Mouse (Mus musculus): ENCODE measurements around the gene Syngr1.

The Syngr1 gene

DNA sequence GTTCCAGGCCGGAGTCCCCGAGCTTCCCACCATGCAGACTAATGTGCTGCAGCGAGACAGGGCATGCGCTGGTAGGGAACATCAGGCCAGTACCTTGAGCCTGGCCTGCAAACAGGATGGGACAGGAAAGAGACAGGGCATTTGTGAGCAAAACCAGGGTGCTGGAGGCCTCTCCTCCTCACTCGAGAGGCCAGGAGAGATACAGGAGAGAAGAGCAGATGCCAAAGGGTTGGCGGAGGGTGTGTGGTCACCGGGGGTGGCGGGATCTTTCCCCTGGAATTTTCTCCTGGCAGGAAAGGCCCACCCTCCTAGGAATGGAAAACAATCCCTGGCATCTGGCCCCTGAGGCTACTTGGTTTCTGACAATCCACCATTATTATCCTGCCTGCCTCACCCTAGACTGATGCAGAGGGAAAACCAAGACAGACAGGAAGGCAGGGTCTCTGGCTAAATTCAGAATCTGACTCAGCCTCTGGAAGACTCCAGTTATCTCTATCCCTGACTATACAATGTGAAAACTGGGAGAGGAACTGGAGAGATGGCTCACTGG lies 21.0 kb upstream of the Syngr1 start:
- no peak for DNase-seq (ENCODE audit: low read depth, low spot score)

DNA sequence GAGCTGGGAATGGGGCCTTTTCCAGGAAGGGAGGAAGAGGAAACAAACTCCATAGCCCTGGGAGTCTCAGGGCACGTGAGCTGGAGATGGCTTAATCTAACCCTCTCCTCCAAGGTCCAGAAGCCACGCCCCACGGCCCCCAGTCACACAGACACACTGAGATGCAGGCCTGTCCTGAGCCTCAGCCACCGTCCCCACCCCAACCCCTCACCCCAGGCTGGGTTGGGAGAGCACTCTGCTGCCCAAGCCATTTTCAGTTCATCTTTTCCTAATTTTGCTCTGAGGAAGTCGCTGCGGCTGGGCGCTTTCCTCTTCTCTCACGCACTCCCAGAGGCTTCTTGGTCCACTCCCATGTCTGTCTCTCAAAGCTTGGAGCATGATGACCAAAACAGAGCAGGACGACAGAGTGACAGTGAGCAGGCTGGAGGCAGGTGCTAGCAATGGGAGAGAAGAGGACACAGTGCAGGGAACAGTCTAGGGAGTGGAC lies 19.1 kb upstream of the Syngr1 start:
- no peak for DNase-seq (ENCODE audit: low read depth, low spot score)

DNA sequence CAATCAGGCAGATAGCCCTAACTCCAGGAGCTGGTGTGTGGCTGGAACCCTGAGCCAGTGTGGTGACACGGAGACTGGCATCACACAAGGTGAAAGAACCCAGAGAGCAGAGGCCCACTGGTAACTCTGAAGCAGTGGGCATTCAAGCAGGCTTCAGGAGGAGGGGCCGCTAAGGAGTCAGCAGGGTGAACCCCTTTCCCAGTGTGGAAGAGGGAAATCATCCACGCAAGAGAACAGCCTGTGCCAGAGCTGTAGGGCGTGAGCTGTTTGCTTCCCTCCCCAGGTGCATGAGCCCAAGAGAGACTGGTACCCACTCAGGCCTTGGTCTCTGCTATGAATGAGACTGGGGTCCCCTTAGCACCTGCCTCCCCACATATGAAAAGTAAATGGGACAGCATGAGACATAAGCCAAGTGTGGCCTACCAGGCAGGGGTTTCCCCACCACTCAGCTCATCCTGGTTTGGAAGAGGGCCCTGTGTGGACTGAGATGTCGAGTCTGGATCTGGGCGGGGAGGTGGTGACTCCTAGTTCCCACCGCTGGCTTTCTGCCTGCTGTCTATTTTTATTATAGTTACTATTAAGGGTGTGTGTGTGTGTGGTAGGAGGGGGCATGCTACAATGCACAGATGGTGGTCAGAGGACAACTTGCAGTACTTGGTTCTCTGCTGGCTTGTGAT lies 18.4 kb upstream of the Syngr1 start:
- no peak for DNase-seq (ENCODE audit: low read depth, low spot score)

DNA sequence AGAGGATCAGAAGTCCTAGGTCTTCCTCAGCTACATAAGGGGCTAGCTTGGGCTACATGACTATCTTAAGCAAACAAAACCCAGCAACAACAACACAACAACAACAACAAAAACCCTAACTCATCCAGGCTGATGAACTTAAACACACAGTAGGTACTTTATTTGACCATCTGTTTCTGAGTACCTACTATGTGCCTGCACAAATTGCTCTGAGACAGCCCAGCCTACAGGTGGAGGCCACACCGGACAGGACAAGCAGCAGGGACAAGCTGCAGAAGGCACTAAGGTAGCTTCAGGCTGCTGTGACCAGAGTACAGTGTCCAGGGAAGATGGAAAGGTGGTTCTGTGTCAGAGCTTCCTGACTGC lies 17.9 kb upstream of the Syngr1 start:
- DNase-seq (ENCODE audit: low read depth, low spot score): no peak

DNA sequence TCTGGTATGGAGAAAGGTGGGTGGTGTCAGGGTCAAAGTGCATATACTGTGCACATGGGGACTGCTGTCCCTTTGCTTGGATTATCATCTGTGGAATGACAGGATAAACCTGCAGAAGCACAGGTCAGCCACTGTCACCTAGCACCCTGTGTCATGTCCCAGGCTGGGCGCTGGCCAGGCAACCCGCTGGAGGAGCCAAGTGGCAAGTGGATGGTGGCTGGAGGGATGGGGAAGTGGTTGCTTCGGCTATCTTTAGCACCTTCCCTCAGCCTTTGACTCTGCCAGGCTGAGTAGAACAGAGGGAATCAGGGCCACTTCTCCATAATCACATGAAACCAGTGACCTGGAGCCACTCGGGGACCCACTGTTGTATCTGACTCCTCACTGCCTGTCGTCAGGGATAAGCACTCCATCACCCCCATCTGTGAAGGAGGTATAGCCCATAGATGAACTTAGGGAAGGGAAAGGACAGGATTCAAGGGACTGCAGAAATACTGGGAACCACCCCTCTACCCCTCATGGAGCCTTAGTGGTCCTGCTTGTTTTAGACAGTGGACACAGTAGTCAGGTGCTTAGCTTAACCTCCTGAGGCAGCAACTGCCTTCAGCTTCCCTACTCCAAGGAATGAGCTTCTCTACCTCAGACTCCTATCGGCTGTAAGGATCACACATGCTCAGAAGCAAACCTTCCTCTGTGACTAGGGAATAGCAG lies 16.3 kb upstream of the Syngr1 start:
- DNase-seq (ENCODE audit: low read depth, low spot score): no peak

DNA sequence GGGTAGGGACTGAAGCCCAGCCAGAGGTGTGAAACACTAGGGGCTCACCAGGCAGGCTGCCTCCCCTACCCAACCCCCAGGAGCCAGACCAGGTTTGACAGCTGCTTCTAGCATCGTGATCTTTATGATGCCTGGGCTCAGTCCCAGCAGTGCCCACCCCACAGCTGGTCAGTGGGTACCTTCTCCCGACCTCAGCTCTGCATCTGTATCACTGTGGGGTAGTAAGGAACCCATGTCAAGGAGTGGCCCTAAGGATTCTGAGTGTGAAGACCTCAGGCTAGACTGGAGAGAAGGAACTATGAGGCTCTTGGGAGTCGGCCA lies 15.8 kb upstream of the Syngr1 start:
- DNase-seq (ENCODE audit: low read depth, low spot score): no peak

DNA sequence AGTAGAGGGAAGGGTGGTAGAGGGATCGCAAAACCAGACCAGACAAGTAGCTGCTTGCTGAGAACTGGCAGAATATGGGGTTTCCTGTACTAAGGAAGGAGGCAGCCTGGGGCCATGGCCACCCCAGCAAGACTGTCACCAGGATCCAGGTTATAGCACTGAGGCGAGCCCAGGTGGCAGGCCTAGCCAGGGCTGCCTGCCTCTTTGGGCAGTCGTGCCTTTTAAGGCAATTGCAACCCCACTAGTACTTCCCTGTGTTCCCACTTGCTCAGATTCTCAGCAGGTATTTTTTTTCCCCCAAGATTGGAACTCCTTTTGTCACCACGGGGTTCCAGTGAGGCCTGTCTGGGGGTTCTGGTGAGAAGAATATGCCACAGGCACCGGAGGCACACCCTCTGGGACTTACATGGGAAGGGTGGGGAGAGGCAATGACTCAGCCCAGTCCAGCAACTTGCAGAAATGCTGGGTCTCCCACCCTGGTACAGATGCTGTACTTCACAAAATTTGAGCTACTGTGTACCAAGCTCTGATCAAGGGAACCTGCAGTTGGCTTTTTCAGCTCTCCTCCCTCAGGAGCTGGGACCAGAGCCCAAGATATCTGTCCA lies 15.3 kb upstream of the Syngr1 start:
- DNase-seq (ENCODE audit: low read depth, low spot score): no peak

DNA sequence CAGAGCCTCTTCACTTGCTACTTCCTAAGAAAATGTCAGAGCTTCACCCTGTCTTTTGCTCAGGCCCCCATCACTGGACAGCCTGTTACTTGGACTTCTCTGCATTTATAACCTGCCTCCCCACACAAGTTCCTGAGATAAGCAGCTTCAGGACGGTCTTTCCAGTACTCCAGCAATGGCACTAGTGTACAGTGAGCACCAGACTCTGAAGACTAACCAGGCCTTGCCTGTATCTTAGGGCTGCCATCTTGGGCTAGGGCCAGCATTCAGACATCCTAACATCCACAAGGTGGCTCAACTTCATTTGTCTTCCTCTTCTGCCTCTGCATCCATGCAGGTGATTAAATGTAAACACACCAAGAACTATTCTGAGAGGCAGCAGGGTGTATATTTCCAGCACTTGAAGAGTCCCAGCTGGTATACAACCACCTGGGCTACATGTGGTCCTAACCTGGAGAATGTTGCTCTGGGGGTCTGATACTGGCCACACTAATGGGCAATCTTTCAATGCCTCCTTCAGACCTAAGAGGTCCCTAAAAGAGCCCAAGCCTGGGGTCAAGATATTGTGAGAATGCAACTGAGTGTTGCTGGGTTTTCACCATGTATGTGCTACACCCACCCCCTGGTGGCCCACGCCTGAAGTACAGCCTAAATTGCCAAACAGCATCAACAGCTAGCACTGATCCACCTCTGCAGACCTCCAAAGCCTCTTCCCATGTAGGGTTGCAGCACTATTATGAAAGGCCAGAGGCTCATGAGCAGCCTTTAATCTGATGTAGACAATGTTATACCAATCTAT lies 14.6 kb upstream of the Syngr1 start:
- peak; percentile 87 for DNase-seq (ENCODE audit: low read depth, low spot score)

DNA sequence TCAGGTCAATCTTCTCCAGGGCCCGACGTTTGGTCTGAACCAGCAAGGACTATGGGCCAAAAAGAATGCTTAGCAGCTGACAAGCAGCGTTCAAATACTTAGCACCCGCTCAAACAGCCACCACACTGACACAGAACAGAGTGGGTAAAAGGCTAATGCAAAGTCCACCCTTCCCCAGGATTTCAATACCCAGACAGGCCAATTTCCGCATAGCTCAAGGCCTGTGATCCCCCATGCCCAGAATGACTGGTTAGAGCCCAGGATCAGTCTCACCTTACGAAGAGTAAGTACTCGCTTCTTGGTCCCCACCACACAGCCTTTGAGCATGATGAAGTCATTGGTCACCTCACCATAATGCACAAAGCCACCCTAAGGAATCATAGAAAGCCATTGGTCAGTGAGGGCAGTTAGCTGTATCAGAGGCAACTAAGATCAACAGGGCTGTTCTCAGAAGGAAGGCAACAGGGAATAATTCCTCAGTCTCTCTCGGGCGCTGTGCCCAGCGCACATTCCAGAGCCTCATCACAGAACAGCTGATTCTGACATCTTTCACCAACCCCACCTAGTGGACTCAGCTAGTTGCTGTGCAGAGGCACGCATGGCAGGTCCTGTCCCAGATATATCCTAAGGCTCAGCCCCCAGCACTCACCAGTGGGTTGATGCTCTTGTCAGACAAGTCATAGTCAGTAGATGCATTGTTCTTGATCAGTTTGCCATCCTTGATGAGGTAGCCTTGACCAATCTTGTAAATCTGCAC lies 12.9 kb upstream of the Syngr1 start:
- DNase-seq (ENCODE audit: low read depth, low spot score): no peak

DNA sequence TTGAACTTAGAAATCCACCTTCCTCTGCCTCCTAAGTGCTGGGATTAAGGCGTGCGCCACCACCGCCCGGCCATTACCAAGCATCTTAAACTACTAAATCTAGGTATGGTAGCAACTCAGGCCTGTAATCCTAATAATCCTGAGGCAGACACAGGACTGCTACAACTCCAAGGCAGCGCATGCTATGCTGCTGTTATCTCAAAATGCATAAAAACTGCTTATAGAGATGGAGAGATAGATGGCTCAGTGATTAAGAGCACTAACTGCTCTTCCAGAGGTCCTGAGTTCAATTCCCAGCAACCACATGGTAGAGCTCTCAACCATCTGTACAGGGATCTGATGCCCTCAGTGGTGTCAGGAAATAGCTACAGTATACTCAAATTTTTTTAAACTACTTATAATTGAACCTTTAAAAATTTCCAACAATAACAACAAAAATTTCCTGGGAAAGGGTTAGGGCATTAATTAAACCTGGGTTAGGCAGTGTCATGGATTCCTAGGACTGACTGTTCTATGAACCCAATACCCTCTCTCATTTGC lies 11.9 kb upstream of the Syngr1 start:
- no peak for DNase-seq (ENCODE audit: low read depth, low spot score)

DNA sequence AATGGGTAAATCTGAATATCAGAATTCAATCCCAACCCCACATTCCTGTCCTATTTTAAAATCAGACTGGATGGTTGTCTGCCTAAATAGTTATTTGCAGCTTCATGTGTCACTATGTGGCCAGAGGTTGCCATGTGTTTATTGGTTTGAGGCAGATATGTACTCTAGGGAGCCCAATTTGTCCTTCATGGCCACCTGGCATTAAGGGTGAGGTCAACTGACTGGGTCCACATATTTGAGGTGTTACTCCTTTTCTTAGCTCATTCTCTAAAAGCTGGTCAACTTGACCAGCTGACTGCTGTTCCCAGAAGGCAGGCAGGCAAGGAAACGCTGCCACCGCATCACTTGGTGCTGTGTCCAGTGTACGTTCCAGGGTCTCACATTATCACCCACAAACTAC lies 11.2 kb upstream of the Syngr1 start:
- DNase-seq (ENCODE audit: low read depth, low spot score): no peak

DNA sequence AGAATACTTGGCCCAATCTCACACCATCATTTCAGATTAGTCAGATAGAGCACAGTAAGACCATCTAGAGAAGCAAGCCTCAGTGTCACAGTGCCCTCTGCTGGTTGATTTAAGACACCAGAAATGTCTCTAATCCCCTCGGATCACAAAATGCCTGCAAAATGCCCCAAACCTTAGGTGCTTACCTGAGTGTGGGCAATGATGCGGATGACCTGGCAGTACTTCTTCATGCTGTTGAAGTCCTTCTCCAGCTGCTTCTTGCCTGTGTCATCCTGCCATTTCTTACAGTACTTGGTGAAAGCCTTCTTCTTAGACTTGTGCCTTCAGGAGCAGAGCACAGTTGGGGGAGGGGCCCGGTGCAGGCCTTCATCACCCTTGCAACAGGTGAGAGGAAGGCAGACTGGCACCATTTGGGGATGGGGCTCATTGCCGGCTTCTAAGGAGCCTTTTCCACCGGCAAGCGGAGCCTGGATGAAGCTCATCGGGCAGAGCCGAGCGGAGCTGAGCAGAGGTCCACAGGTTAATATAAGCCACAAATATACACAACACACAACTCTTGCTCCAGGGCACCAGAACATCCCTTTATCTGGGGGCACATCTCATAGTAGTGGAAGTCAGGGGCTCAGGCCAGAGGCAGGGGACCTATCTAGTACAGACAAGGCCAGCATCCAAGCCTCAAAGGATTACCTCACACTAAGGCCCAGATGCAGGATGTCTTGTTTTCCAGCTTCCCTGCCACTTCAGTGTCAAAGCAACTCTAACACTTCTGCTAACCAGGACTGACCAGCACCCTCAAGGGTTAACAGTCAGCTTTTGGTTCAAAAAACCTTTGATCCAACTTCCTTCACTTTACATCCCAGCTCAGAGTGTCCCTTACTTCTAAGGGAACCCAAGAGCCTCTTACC lies 10.2 kb upstream of the Syngr1 start:
- no peak for DNase-seq (ENCODE audit: low read depth, low spot score)

DNA sequence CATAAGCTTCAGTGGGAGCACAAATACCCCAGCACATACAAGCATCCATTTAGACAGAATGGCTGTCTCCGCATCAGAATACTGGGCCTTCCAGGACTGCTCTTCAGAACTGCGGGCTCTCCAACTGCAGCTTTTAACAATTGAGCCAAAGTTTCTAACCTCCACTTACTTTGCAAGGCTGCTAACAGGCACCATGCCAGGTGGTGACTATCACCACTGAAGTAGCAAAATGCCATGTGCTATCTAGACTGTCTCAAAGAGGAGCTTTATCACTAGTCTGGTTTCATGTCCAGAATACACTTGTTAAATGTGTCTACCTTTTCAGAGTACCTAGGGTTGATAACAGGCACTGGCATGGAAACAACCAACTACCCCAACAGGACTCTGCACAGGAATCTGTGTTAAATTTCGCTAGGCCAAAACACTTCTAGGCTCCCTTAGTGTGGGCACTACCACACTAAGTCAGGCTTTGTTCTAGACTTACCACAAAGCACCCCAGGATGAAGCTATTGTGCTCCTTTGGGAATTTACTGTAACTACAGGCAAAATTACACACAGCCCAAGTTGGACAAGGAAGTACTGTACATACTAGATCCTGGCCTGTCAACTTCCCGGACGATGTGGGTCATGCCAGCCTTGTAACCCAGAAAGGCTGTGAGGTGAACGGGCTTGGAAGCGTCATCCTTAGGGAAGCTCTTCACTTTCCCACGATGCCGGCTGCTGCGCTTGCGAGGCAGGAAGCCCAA lies 9.2 kb upstream of the Syngr1 start:
- DNase-seq (ENCODE audit: low read depth, low spot score): no peak

DNA sequence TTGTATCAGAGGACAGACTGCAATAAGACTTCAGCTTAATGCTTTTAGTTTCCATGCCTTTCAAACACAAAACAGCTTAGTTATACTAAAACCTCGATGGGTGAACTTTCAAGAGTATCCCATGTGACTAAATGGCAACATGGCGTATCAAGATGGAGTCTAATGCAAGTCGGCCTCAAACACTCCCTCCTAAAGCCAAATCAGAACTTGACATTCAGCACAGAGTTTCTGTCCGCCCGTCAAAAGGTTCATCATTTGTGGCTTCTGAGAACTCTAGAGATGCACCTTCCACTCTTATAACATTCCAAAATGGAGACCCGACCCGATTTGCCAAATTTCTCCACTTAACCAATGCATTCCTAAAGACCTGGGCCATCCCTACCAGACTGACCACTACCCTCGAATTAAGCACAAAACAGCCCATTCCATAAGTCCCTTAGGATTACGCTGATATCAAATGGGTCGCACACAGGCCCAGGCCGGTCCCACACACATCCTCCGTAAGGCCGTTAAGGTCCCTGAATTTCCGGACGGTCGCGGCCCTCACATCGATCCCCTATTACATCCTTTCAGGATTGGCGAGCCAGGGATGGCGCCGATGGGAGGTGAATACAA lies 8.4 kb upstream of the Syngr1 start:
- DNase-seq (ENCODE audit: low read depth, low spot score): peak; percentile 64

DNA sequence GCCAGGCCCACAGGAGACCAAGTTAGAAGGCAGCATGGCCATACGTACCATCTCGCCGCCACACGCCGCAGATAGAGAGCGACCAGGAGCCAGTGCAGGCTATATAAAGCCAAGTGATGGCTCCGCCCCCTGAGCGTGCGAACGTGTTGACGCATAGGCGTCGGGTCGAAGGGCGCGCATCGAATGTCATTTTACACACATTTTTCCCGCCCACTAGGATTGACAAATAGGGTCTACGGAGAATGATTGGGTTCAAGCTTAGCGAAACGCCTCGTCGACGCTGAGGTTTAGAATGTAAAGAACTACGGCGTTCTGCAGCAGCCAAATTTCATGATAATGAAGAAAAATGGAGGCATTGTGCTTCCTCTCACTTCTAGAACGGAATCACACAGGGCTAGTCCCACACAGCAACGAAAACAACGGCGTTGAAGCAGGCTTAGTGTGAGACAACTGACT lies 7.8 kb upstream of the Syngr1 start:
- peak; percentile 100 for DNase-seq (ENCODE audit: low read depth, low spot score)

DNA sequence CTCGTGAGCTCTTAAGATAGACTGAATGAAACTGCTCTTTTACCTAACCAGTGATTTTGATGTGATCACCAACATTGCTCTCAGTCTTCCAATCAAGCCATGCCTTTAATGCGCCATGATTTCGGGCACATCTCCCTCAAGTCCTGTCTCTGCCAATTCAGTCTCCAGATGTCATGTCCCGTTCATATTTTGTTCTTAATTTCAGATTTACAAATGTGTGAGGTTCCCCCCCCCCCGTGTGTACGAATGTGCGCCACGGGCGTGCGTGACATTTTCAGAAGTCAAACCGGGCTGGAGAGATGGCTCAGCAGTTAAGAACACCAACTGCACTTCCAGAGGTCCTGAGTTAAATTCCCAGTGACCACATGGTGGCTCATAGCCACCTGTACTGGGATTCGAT lies 7.4 kb upstream of the Syngr1 start:
- peak; percentile 69 for DNase-seq (ENCODE audit: low read depth, low spot score)

DNA sequence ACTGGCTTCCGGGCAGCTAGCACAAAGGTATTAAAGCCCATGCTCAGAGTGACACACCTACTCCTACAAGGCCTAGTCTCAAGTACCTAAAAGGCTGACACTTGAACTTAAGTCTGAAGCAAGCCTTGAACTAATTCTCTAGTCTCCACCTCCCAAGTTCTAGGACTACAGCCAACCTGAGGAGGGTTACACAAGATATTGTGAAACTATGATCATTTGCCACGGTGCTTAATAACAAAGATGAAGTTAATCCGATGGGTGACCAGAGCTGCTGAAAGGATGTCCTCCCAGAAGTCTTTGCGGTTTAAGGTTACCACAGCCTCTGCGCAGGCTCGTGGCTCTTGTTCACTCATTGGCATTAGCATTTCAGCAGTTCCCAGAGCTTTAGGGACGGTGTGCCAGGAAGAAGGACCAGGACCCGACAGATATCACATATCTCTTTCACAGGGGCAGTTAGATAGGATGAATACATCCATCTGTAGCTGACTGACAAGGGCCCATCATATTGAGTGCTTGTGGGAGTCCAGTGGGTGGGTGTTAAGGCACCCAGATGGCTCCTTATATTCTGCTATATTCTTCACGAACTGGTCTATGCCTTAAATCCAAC lies 3.6 kb upstream of the Syngr1 start:
- DNase-seq (ENCODE audit: low read depth, low spot score): no peak

DNA sequence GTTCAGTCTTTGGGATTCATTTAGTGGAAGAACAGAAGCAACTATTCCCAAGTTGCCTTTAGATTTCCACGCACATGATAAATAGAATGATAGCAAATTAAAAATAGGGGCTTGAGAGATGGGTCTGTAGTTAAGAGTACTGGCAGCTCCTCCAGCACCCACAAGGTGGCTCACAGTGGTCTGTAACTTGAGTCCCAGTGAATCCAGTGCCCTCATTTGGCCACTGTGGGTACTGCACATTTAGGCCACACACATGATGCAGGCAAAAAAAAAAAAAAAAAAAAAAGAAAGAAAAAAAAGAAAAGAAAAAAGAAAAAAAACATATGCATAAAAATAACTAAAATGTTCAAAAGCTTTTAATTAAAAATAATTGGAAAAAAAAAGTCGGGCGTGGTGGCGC lies 2.5 kb upstream of the Syngr1 start:
- DNase-seq (ENCODE audit: low read depth, low spot score): peak; percentile 97
